Comparison of ENCODE assay signal across 19 mouse cellular contexts in the genomic region with DNA sequence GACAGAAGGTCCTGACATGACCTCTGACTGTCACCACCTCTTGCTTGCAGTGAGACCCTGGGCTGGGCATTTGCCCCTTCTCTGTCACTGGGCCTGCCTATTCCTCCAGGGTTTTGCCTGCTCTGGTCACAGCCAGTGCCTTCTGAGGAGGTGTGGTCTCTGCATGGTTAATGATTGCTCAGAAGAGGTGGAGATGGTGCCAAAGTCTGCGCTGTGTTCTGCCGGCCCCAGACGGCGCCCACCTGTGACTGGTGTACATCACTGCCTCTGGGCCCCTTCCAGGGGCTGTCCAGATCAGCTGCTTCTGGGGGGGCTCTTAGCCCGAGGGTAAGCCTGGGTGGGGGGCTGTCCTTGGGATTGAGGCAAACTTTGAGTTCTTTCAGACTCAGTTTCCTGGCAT. TPM values are rescaled to one million over a fixed set of nuclear protein-coding genes. Genes with fewer than 3 reads are reported as not detected.
DNase-seq lines count a peak whose midpoint lies in the region; ATAC-seq and TF ChIP-seq lines count a peak whose summit lies in the region.
"Had no signal": no experiment of that assay in that cellular context is flagged by ENCODE, and none has a peak within 500 bp of the region (broad histone marks: within the 10 kb centered on the region; RNA-seq: fewer than 3 reads in every experiment).

A gene (plus strand): TSS at position 219 of the 400 bp plus-strand sequence.

- H3K27me3 ChIP-seq in embryonic facial prominence, embryonic 15.5 days, result no peaks in the 10 kb centered on the region
- H3K27me3 ChIP-seq in embryonic facial prominence, embryonic 10.5 days (replicated peaks; ENCODE audit: low read depth, poor library complexity, severe bottlenecking), result no peaks in the 10 kb centered on the region
- H3K27me3 ChIP-seq in kidney, embryonic 14.5 days (ENCODE audit: control insufficient read depth, insufficient read depth, low read length), result no peaks in the 10 kb centered on the region
- no peaks in the 10 kb centered on the region for H3K27me3 ChIP-seq in liver, adult 2 months (ENCODE audit: control insufficient read depth, insufficient read depth, low read length)
- H3K27me3 ChIP-seq in stomach, embryonic 16.5 days (ENCODE audit: control insufficient read depth, insufficient read depth, low read length), result no peaks in the 10 kb centered on the region
- no peaks in the 10 kb centered on the region for H3K27me3 ChIP-seq in midbrain, embryonic 14.5 days (ENCODE audit: control insufficient read depth, insufficient read depth, low read length)
- H3K27me3 ChIP-seq: embryonic facial prominence, embryonic 12.5 days; neural tube, embryonic 13.5 days had no signal

- H3K4me2 ChIP-seq in embryonic facial prominence, embryonic 15.5 days (replicated peaks), result no peak within 1 kb of the TSS
- H3K4me2 ChIP-seq in kidney, embryonic 14.5 days (replicated peaks; ENCODE audit: low read depth, low read length), result no peak within 1 kb of the TSS
- H3K4me2 ChIP-seq in stomach, embryonic 16.5 days (ENCODE audit: low read depth, low read length), result peak within 1 kb of the TSS; percentile 37; the same call in 1 of the 2 replicates
- H3K4me2 ChIP-seq in midbrain, embryonic 14.5 days (ENCODE audit: low read length), result no peak within 1 kb of the TSS
- H3K4me2 ChIP-seq: embryonic facial prominence, embryonic 12.5 days; heart, embryonic 13.5 days; hindbrain, embryonic 13.5 days; neural tube, embryonic 13.5 days had no signal

- 74% methylated on average over 5 of the region's 5 CpGs for WGBS in embryonic facial prominence, embryonic 15.5 days
- WGBS in embryonic facial prominence, embryonic 10.5 days, result 76% methylated on average over 5 of the region's 5 CpGs
- whole genome bisulfite sequencing in kidney, embryonic 14.5 days, result 50% methylated on average over 5 of the region's 5 CpGs
- 19% methylated on average over 5 of the region's 5 CpGs for WGBS in liver, adult 2 months
- 37% methylated on average over 5 of the region's 5 CpGs for WGBS in stomach, embryonic 16.5 days
- 69% methylated on average over 5 of the region's 5 CpGs for WGBS in midbrain, embryonic 14.5 days

- ATAC-seq in embryonic facial prominence, embryonic 15.5 days (ENCODE audit: insufficient number of reproducible peaks, low FRiP score, low TSS enrichment, low read depth), result 0 out of 2 replicates have a peak, but pooled peaks have one; percentile 45
- ATAC-seq in kidney, embryonic 14.5 days (ENCODE audit: low FRiP score, low TSS enrichment), result peak; percentile 83
- ATAC-seq in stomach, embryonic 16.5 days (ENCODE audit: insufficient read depth, low FRiP score), result peak; percentile 85
- no peak for ATAC-seq in midbrain, embryonic 14.5 days (ENCODE audit: low FRiP score, low TSS enrichment)
- ATAC-seq: forebrain, embryonic 14.5 days had no signal

- no peaks in the 10 kb centered on the region for H3K79me2 ChIP-seq in liver, adult 2 months (ENCODE audit: control insufficient read depth, insufficient read depth, low read length)

- no peaks in the 10 kb centered on the region for H3K36me3 ChIP-seq in embryonic facial prominence, embryonic 15.5 days
- no peaks in the 10 kb centered on the region for H3K36me3 ChIP-seq in embryonic facial prominence, embryonic 10.5 days (replicated peaks)
- no peaks in the 10 kb centered on the region for H3K36me3 ChIP-seq in kidney, embryonic 14.5 days (ENCODE audit: control insufficient read depth, insufficient read depth, low read length)
- H3K36me3 ChIP-seq in liver, adult 2 months (ENCODE audit: control insufficient read depth, insufficient read depth, low read length), result no peaks in the 10 kb centered on the region
- no peaks in the 10 kb centered on the region for H3K36me3 ChIP-seq in stomach, embryonic 16.5 days (ENCODE audit: control insufficient read depth, insufficient read depth, low read length)
- no peaks in the 10 kb centered on the region for H3K36me3 ChIP-seq in midbrain, embryonic 14.5 days (ENCODE audit: control insufficient read depth, insufficient read depth, low read length)
- H3K36me3 ChIP-seq: embryonic facial prominence, embryonic 12.5 days; heart, embryonic 13.5 days; hindbrain, embryonic 13.5 days; neural tube, embryonic 13.5 days had no signal

- no peaks in the 10 kb centered on the region for H3K9me3 ChIP-seq in embryonic facial prominence, embryonic 15.5 days (replicated peaks)
- no peaks in the 10 kb centered on the region for H3K9me3 ChIP-seq in embryonic facial prominence, embryonic 10.5 days
- no peaks in the 10 kb centered on the region for H3K9me3 ChIP-seq in kidney, embryonic 14.5 days (ENCODE audit: control insufficient read depth, low read length)
- H3K9me3 ChIP-seq in stomach, embryonic 16.5 days (replicated peaks; ENCODE audit: control insufficient read depth, low read length), result no peaks in the 10 kb centered on the region
- no peaks in the 10 kb centered on the region for H3K9me3 ChIP-seq in midbrain, embryonic 14.5 days (ENCODE audit: control insufficient read depth, low read length)
- H3K9me3 ChIP-seq: embryonic facial prominence, embryonic 12.5 days; heart, embryonic 13.5 days; hindbrain, embryonic 13.5 days; neural tube, embryonic 13.5 days had no signal

- H3K4me1 ChIP-seq in embryonic facial prominence, embryonic 15.5 days, result no peaks in the 10 kb centered on the region
- H3K4me1 ChIP-seq in embryonic facial prominence, embryonic 10.5 days, result no peaks in the 10 kb centered on the region
- no peaks in the 10 kb centered on the region for H3K4me1 ChIP-seq in kidney, embryonic 14.5 days (ENCODE audit: control insufficient read depth, insufficient read depth, low read length)
- H3K4me1 ChIP-seq in liver, adult 2 months (ENCODE audit: control insufficient read depth, insufficient read depth, low read length), result peaks cover 5% of the 10 kb centered on the region
- no peaks in the 10 kb centered on the region for H3K4me1 ChIP-seq in stomach, embryonic 16.5 days (ENCODE audit: control insufficient read depth, insufficient read depth, low read length)
- no peaks in the 10 kb centered on the region for H3K4me1 ChIP-seq in midbrain, embryonic 14.5 days (ENCODE audit: control insufficient read depth, insufficient read depth, low read length)
- H3K4me1 ChIP-seq: embryonic facial prominence, embryonic 12.5 days; heart, embryonic 13.5 days; hindbrain, embryonic 13.5 days; neural tube, embryonic 13.5 days had no signal

- TF ChIP-seq CTCF in liver, adult 2 months (IDR thresholded peaks at IDR 0.05; ENCODE audit: low read depth, low read length), result no peak

- TF ChIP-seq POLR2A in liver, adult 2 months (IDR thresholded peaks at IDR 0.05; ENCODE audit: extremely low read depth, insufficient read depth, low read length), result no peak

- no peak within 1 kb of the TSS for H3K27ac ChIP-seq in embryonic facial prominence, embryonic 15.5 days (replicated peaks)
- no peak within 1 kb of the TSS for H3K27ac ChIP-seq in embryonic facial prominence, embryonic 10.5 days (replicated peaks)
- H3K27ac ChIP-seq in kidney, embryonic 14.5 days (ENCODE audit: low read depth, low read length), result no peak within 1 kb of the TSS; the same call in 1 of the 2 replicates
- H3K27ac ChIP-seq in liver, adult 2 months (replicated peaks; ENCODE audit: insufficient read depth, low read depth, low read length), result no peak within 1 kb of the TSS
- no peak within 1 kb of the TSS for H3K27ac ChIP-seq in stomach, embryonic 16.5 days (ENCODE audit: low read length)
- no peak within 1 kb of the TSS for H3K27ac ChIP-seq in midbrain, embryonic 14.5 days (replicated peaks; ENCODE audit: low read depth, low read length)
- H3K27ac ChIP-seq: embryonic facial prominence, embryonic 12.5 days; heart, embryonic 13.5 days; hindbrain, embryonic 13.5 days; macrophage; neural tube, embryonic 13.5 days had no signal

- H3K4me3 ChIP-seq in embryonic facial prominence, embryonic 15.5 days (replicated peaks), result no peak within 1 kb of the TSS
- H3K4me3 ChIP-seq in embryonic facial prominence, embryonic 10.5 days, result no peak within 1 kb of the TSS
- no peak within 1 kb of the TSS for H3K4me3 ChIP-seq in kidney, embryonic 14.5 days (ENCODE audit: low read length)
- H3K4me3 ChIP-seq in liver, adult 2 months (ENCODE audit: insufficient read depth, low read depth, low read length), result peak within 1 kb of the TSS; percentile 8; the same call in 1 of the 2 replicates
- peak within 1 kb of the TSS; percentile 21 for H3K4me3 ChIP-seq in stomach, embryonic 16.5 days (replicated peaks; ENCODE audit: low read length)
- H3K4me3 ChIP-seq in midbrain, embryonic 14.5 days (replicated peaks; ENCODE audit: low read depth, low read length), result no peak within 1 kb of the TSS
- H3K4me3 ChIP-seq: embryonic facial prominence, embryonic 12.5 days; heart, embryonic 13.5 days; hindbrain, embryonic 13.5 days; neural tube, embryonic 13.5 days had no signal

- H3K9ac ChIP-seq in embryonic facial prominence, embryonic 15.5 days, result no peak within 1 kb of the TSS
- H3K9ac ChIP-seq in kidney, embryonic 14.5 days (ENCODE audit: low read depth, low read length), result no peak within 1 kb of the TSS
- H3K9ac ChIP-seq in liver, adult 2 months (ENCODE audit: low read depth, low read length), result no peak within 1 kb of the TSS
- H3K9ac ChIP-seq in stomach, embryonic 16.5 days (ENCODE audit: low read length), result peak within 1 kb of the TSS; percentile 10; the same call in 1 of the 2 replicates
- no peak within 1 kb of the TSS for H3K9ac ChIP-seq in midbrain, embryonic 14.5 days (replicated peaks; ENCODE audit: low read length)
- H3K9ac ChIP-seq: embryonic facial prominence, embryonic 12.5 days; heart, embryonic 13.5 days; hindbrain, embryonic 13.5 days; neural tube, embryonic 13.5 days had no signal

- DNase-seq in embryonic facial prominence, embryonic 10.5 days (ENCODE audit: low spot score), result no peak
- DNase-seq in liver, adult 2 months (ENCODE audit: extremely low read depth, low read depth, low spot score), result peak; percentile 60
- no peak for DNase-seq in urinary bladder, adult 2 months (ENCODE audit: low spot score)
- DNase-seq in midbrain, embryonic 14.5 days, result no peak
- DNase-seq in left cerebral cortex, adult 9 months (ENCODE audit: low spot score in 2 of 2), result no peak
- DNase-seq: adrenal gland, adult 2 months; cerebellum, postnatal 14 days; gastrocnemius, postnatal 14 days; layer of hippocampus, adult 9-11 months; thymus, postnatal 36 days had no signal

RNA-seq across cellular contexts. Expression of the gene that starts here (rescaled TPM):
- 0.05 TPM in 1 of 2 replicates, not detected in the other for polyA plus RNA-seq in embryonic facial prominence, embryonic 15.5 days (2015; fragmentation: Nextera tagmentation; extraction: Ambion mirVana)
- 0.05 and 0.15 TPM in 2 replicates for polyA plus RNA-seq in embryonic facial prominence, embryonic 10.5 days (2016; fragmentation: Nextera tagmentation; extraction: Ambion mirVana)
- polyA plus RNA-seq in kidney, embryonic 14.5 days (2014; fragmentation: Nextera tagmentation; extraction: Ambion mirVana), result 1.2 and 1.9 TPM in 2 replicates
- total RNA-seq in liver, adult 2 months (2014; rRNA removed), result under 0.01 and 0.20 TPM in 2 replicates
- 0.15 and 0.18 TPM in 2 replicates for polyA plus RNA-seq in liver, adult 2 months (2012; rRNA removed)
- polyA plus RNA-seq in stomach, embryonic 16.5 days (2015; fragmentation: Nextera tagmentation; extraction: Ambion mirVana), result 9.6 and 9.9 TPM in 2 replicates
- 0.03 TPM in 2 replicates for polyA plus RNA-seq in urinary bladder, adult 2 months (2012; rRNA removed)
- polyA plus RNA-seq in midbrain, embryonic 14.5 days (2014; fragmentation: Nextera tagmentation; extraction: Ambion mirVana), result 0.22 and 0.23 TPM in 2 replicates
- total RNA-seq: gastrocnemius, postnatal 14 days had no signal
- polyA plus RNA-seq: adrenal gland, adult 2 months; heart, embryonic 13.5 days; macrophage had no signal

Comparison
In these comparisons a context has a peak if more than half of its experiments do, and no peak if none do; other contexts are left out.
1. Peak in ATAC-seq in embryonic facial prominence, embryonic 15.5 days; RNA of the gene not detected or under 1 TPM.
2. Peak in DNase-seq and H3K4me3 ChIP-seq in liver, adult 2 months; RNA of the gene not detected or under 1 TPM.